Mouse (Mus musculus) midbrain, postnatal 0 days (tissue): ENCODE measurements around the gene Wdtc1. TPM values are rescaled to one million over a fixed set of nuclear protein-coding genes. Genes with fewer than 3 reads are reported as not detected.

ENCODE experiments used
- ATAC-seq: fragments of 200-750 bp; cut with Nextera tagmentation; 2 replicates; pipeline ENCODE4 v1.8.0; 2017; ENCODE audit warnings: moderate number of reproducible peaks, mild to moderate bottlenecking, moderate TSS enrichment, moderate library complexity; ENCODE audit not compliant: low FRiP score
- DNase-seq: peaks from one replicate; pipeline ENCODE4 v3.0.0-alpha.2; 2015; ENCODE audit warnings: low spot score
- H3K27ac ChIP-seq: fragments of 300-500 bp; sonication (generic); 2 replicates; pipeline ENCODE4 v1.5.1; 2014; ENCODE audit warnings: low read depth, mild to moderate bottlenecking, low read length, mixed read lengths
- H3K27me3 ChIP-seq: fragments of 300-500 bp; sonication (generic); 2 replicates; pipeline ENCODE4 v1.6.1; 2014; ENCODE audit warnings: low read length, control low read depth, mixed read lengths; ENCODE audit not compliant: insufficient read depth
- H3K36me3 ChIP-seq: fragments of 300-500 bp; sonication (generic); 2 replicates; pipeline ENCODE4 v1.6.1; 2014; ENCODE audit warnings: low read length, control low read depth, mixed read lengths; ENCODE audit not compliant: insufficient read depth
- H3K4me1 ChIP-seq: fragments of 300-500 bp; sonication (generic); 2 replicates; pipeline ENCODE4 v1.6.1; 2014; ENCODE audit warnings: mild to moderate bottlenecking, control low read depth, antibody characterized with exemption, low read length, mixed read lengths; ENCODE audit not compliant: insufficient read depth
- H3K4me2 ChIP-seq: fragments of 300-500 bp; sonication (generic); 2 replicates; pipeline ENCODE4 v1.6.1; 2014; ENCODE audit warnings: low read depth, mild to moderate bottlenecking, low read length, mixed read lengths; ENCODE audit not compliant: poor library complexity, severe bottlenecking
- H3K4me3 ChIP-seq: fragments of 300-500 bp; sonication (generic); 2 replicates; pipeline ENCODE4 v1.5.1; 2014; ENCODE audit warnings: low read depth, mild to moderate bottlenecking, low read length, moderate library complexity
- H3K9ac ChIP-seq: fragments of 300-500 bp; sonication (generic); replicated peaks from 2 replicates; pipeline ENCODE4 v1.6.1; 2014; ENCODE audit warnings: mild to moderate bottlenecking, low read length, moderate library complexity, mixed read lengths; ENCODE audit not compliant: poor library complexity, severe bottlenecking
- H3K9me3 ChIP-seq: fragments of 300-500 bp; sonication (generic); 2 replicates; pipeline ENCODE4 v1.6.1; 2016; ENCODE audit warnings: low read length, control low read depth
- CTCF ChIP-seq: IDR thresholded peaks from 2 replicates; pipeline ENCODE4 v1.5.1; 2016; ENCODE audit warnings: antibody characterized with exemption, mild to moderate bottlenecking
- WGBS: fragments of 180-500 bp; shearing (Covaris S2); extraction: QIAGEN DNeasy Blood & Tissue Kit; methylation state at CpG from one replicate; pipeline ENCODE4 v1.1.7; 2014; 5-methylcytosine and 5-hydroxymethylcytosine counted together
- polyA plus RNA-seq: library from polyadenylated mRNA; unstranded; fragments of >200 nt; fragmentation: Nextera tagmentation; extraction: Ambion mirVana; gene quantifications from 2 replicates; pipeline ENCODE4 v1.2.1, GENCODE M21; 2015
- total RNA-seq: library from RNA; depleted of rRNA; stranded (reverse); fragments of >200 nt; gene quantifications from 2 replicates; pipeline ENCODE4 v1.2.3, GENCODE M21; 2014; rRNA removed

Wdtc1 gene
- total RNA-seq (43.0 and 54.8 TPM in 2 replicates), polyA plus RNA-seq (14.4 and 15.6 TPM in 2 replicates)

DNA sequence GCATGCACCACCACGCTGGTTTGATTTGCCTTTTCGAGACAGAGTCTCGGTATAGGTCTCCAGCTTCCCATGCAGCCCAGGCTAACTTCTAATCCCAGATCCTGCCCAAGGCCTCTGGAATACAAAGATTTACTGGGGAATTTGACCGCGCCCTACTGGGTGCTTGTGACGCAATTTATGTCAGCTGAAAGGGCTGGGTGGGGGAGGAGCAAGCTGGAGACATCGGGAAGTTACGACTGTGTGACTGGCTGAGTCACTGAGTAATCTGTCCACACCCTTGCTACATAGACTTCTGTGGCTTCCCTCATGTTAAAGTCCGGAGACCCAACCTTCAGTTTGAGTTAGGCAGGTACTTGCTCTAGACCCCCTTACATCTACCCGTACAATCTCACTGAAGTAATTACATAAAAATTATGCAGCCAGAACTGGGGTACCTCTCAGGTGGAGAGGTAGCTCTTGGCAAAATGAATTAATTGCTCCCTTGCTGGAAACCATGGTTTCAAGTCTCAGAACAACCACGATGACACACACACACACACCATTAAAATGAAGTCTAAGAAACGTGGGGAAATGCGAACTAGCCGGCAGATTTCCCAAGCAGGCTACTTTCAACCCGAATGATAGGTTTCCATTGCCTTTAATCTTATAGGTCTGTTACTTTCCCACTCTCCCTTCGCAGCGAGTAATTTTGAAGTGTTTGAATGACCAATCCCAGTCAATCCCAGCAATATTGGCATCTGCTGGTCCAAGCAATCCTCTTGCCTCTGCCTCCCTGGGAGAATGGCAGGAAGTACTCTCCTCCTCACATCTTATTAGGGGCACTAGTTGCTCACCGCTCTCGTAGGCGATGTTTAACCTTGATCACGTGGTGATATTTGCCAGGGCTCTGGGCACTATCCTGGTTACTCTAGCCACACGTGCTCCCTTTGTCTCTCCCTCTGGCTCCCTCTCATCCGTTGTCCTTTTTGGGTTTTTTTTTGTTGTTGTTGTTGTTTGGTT is at the start of gene Wdtc1:
Gene Wdtc1, minus strand, starts transcription at position 115 of the 999 bp plus-strand sequence.
- no peaks in the 10 kb centered on the region for H3K4me1 ChIP-seq
- no peak for DNase-seq
- no peak within 1 kb of the TSS for H3K4me2 ChIP-seq
- no peak within 1 kb of the TSS for H3K9ac ChIP-seq
- H3K27me3 ChIP-seq: no peaks in the 10 kb centered on the region
- 89% methylated on average over 23 of the region's 23 CpGs for WGBS
- no peaks in the 10 kb centered on the region for H3K9me3 ChIP-seq
- H3K27ac ChIP-seq: no peak within 1 kb of the TSS
- no peak for ATAC-seq
- no peak for TF ChIP-seq CTCF
- H3K4me3 ChIP-seq: no peak within 1 kb of the TSS
- no peaks in the 10 kb centered on the region for H3K36me3 ChIP-seq

DNA sequence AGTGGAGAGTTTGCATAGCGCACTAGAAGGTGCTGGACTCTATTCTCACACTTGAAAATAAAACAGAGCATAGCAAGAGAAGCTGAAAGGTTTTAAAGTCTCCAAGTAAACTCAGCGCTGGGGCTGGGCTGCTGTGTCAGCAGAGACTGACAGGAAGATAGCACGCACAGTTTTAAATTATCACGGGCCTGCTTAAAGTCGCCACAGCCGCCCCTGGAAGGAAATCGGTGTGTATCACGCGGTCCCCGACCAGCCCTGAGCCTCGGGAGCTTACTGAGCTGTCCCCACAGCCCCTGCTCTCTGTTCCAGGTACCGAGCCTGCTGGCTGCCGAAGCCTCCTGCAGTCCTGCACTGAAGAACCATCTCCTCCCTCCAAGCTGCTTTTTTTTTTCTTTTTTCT is 48.7 kb upstream of the Wdtc1 start:
- no peak for TF ChIP-seq CTCF
- Histone ChIP-seq H3K9ac (no peak overlapping the region), H3K9me3 (no peaks in the 10 kb centered on the region), H3K4me2 (no peak overlapping the region), H3K27ac (no peak overlapping the region), H3K4me1 (no peaks in the 10 kb centered on the region), H3K4me3 (no peak overlapping the region), H3K27me3 (no peaks in the 10 kb centered on the region), H3K36me3 (no peaks in the 10 kb centered on the region)
- WGBS: 48% methylated on average over 13 of the region's 13 CpGs
- DNase-seq: no peak
- ATAC-seq: no peak

DNA sequence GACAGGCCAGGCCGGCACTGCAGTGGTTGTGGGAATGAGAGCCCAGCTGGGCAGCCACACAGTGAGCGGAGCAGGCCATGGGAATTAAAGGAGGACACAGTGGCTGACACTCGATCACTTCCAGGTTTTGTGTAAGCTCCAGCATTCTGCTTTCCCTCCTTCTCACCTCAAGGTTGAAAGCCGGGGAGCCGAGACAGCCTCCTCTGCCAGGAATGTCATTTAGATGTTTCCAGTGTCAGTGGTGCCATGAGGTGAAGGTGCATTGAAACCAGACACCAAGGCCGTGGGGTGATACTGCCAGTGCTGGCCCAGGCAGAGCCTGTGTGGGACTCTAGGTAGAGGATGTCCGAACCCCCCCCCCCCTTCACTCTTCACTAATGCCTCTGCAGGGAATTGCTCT is 46.8 kb upstream of the Wdtc1 start:
- Histone ChIP-seq H3K4me1 (no peaks in the 10 kb centered on the region), H3K27me3 (no peaks in the 10 kb centered on the region), H3K4me2 (no peak overlapping the region), H3K9ac (no peak overlapping the region), H3K9me3 (no peaks in the 10 kb centered on the region), H3K27ac (no peak overlapping the region), H3K36me3 (no peaks in the 10 kb centered on the region), H3K4me3 (no peak overlapping the region)
- DNase-seq (no peak), ATAC-seq (no peak)
- WGBS: 82% methylated on average over 7 of the region's 7 CpGs
- TF ChIP-seq CTCF: no peak

DNA sequence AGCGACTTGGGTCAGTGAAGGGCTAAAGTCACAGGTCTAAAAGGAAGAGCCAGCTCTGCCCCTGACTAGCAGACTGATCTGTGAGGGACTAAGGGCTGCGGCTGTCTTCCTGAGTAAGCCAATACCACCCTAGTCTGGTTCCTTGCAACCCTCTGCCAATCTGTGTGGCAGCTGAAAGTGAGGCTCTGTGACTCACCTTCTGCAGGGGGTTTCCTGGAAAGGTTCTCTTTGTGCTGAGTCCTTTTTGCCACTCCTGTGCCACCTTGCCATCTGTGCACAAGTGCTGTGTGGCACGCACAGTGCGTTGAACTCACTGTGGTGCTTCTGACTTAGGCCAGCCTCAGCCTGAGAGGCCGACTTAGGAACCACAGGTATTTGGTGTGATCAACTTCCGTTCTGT is 46.2 kb upstream of the Wdtc1 start:
- no peak overlapping the region for H3K4me3 ChIP-seq
- no peak for DNase-seq
- no peak overlapping the region for H3K4me2 ChIP-seq
- no peak overlapping the region for H3K9ac ChIP-seq
- 90% methylated on average over 6 of the region's 6 CpGs for WGBS
- ATAC-seq: no peak
- no peak overlapping the region for H3K27ac ChIP-seq
- no peaks in the 10 kb centered on the region for H3K9me3 ChIP-seq
- H3K4me1 ChIP-seq: no peaks in the 10 kb centered on the region
- no peak for TF ChIP-seq CTCF
- no peaks in the 10 kb centered on the region for H3K27me3 ChIP-seq
- H3K36me3 ChIP-seq: no peaks in the 10 kb centered on the region

DNA sequence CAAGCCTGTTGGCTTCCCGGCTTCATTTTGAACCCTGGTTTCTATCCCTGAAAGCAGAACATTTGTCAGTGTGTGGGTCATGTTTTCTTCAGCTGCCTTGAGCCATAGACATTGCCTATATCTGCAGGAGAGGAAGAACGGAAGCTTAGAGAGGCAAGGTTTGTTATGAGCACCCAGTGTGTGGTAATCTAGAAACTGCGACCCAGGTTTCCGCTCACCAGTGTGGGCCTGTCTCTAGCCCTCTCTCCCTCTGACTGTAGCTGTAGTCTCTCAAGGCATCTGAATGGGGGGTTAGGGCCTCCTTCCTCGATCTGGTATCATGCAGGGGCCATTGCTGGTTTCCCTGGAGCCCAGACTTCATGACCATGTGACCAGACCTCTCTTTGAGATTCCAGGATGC is 45.3 kb upstream of the Wdtc1 start:
- Histone ChIP-seq H3K36me3 (no peaks in the 10 kb centered on the region), H3K4me2 (no peak overlapping the region), H3K27ac (no peak overlapping the region), H3K4me3 (no peak overlapping the region), H3K4me1 (no peaks in the 10 kb centered on the region), H3K27me3 (no peaks in the 10 kb centered on the region), H3K9me3 (no peaks in the 10 kb centered on the region), H3K9ac (0 out of 2 replicates have a peak overlapping the region, but pooled peaks have one; percentile 13)
- ATAC-seq: no peak
- TF ChIP-seq CTCF: no peak
- no peak for DNase-seq
- WGBS: 78% methylated on average over 5 of the region's 5 CpGs

DNA sequence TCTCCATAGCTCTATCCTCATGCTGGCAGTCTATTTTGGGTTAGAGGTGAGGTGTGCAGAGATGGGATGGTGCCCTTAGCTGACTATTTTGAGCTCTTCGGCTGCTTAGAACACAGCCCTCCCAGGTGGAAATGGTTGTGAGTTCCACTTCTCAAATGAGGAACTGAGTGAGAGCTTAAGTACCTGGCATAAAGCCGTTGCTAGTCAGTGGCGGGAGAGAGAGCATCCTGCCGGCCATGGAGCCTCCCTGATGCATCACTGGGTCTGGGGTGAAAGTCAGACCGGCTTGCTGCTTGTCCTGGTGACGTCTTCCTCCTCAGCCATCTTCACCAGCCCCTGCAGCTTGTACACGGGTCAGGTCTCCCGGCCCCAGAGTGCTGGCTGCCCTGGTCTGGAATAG is 44.7 kb upstream of the Wdtc1 start:
- no peaks in the 10 kb centered on the region for H3K36me3 ChIP-seq
- no peaks in the 10 kb centered on the region for H3K9me3 ChIP-seq
- H3K4me3 ChIP-seq: no peak overlapping the region
- H3K9ac ChIP-seq: no peak overlapping the region
- no peak for ATAC-seq
- no peaks in the 10 kb centered on the region for H3K27me3 ChIP-seq
- TF ChIP-seq CTCF: no peak
- no peaks in the 10 kb centered on the region for H3K4me1 ChIP-seq
- no peak overlapping the region for H3K4me2 ChIP-seq
- no peak overlapping the region for H3K27ac ChIP-seq
- WGBS: 81% methylated on average over 8 of the region's 8 CpGs
- no peak for DNase-seq
